Mouse (Mus musculus) spleen, postnatal 10 days (tissue): ENCODE measurements at regions not wholly inside any gene's neighbourhood (a gene's known extent, or its start where the extent isn't known, plus 50 kb on each side); places are given as distances from the start of the nearest gene placed in this dataset.
A peak's percentile ranks its signal among the peaks of the same experiment; 100 is the strongest.

Experiments
- DNase-seq, 2 experiments: peaks; one replicate each; pipeline ENCODE4 v3.0.0; 2021 to 2022; ENCODE audit warnings: low spot score in 2 of 2

- no peak for DNase-seq
These were observed 74.3 kb upstream of the Aff3 start for GRCm38 (mm10) chr1:38739018-38739417.

DNA sequence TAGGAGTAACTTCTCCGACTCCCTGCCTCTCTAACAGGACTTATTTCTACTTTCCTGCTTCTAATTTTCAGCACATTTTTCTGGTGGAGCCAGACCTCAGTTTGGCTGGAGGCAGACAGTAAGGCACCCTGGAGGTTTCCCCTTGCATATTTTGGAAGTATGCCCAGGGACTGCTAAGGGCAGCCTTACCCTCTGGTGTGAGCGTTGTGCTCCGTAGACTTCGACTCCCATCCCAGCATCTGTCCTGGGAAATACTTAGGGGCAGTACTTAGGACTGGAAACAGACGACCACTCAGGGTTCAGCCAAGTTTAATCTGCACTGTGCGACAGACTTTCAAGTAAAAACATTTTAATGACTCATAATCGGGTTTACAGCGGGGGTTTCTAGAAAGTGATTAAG is 71.0 kb upstream of the Aff3 start:
- DNase-seq = no peak

DNA sequence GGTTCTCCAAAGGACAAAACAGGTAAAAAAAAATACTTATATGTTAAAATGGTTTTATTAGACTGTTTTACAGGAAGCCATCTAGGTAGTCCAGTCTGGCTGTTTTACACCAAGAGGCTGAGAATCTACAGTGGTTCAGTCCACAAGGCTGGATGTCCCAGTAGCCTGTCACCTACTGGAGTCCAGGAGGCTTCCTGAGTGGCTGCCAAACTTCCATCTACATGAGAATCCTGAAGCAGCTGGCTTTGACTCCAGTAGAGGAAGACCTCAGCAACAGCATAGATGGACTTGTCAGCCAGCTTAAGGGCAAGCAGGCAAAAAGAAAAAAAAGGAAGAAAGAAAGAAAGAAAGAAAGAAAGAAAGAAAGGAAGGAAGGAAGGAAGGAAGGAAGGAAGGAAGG is 68.4 kb upstream of the Aff3 start:
- no peak for DNase-seq

- no peak for DNase-seq
These were observed 65.4 kb upstream of the Aff3 start for GRCm38 (mm10) chr1:38729977-38730782.

DNA sequence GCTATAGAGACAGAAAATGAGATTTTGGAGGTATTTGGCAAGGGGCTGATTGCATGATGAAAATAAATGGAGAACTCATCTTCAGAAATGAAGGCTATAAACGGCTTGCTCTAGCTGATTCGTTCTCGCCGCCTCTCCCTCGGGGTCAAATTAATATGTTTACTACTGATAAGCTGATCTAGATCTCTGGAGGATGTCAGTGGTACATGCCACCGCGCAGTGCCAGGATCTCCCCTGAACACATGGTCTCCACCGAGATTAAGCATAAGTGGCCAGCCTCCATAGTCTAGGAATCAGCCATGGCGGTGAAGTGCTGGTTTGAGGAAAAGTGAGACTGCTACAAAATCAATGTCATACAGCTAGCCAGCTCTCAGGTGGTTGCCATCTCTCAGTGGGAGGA is 61.0 kb upstream of the Aff3 start:
- DNase-seq = no peak

DNA sequence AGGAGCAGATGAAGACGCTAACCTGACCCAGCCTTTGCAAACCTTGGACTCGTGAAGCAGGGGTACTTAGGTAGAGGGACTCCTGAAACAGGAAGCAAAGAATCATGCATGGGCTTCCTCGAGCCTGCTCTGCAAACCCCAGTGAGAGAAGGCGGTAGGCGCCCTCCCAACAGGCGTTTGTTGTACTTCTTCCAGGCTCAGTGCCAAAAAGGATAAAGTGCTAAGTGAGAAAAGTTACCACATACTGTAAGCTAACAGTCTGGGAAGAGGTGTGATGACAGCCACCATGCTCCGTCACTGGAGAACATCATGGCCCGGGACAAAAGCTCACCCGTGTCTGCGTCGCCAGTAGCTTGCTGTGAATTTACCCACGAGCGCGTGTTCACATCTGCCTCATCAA is 59.9 kb upstream of the Aff3 start:
- no peak for DNase-seq

- DNase-seq = no peak
These were observed 57.4 kb upstream of the Aff3 start for GRCm38 (mm10) chr1:38722155-38722554.

DNA sequence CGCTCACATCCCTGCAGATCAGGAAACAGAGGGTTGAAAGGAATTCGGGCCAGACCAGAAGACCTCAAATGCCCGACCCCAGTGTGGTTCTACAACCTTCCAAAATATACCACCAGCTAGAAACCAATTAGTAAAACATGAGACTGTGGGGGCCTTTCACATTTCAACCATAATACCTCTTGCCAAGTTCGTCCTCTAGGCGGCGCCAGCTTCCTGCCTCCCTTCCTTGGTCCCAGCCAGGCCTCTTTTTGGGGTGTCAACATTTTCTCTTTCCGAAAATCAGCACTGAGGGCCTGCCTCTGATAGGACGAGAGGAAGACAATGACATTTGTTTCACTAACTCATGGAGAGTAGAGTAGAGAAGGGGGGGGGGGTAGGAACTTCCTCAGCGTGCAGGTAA is 55.5 kb upstream of the Aff3 start:
- DNase-seq = peak in 1 of 2 experiments; percentile 54

GRCm38 (mm10) chr1:38715621-38716020 is 50.9 kb upstream of the Aff3 start:
- no peak for DNase-seq
